ENCODE assay signal across 18 mouse cellular contexts in genomic region chr9:22461946-22462345, GRCm38 (mm10). TPM values are rescaled to one million over a fixed set of nuclear protein-coding genes. Genes with fewer than 3 reads are reported as not detected.
DNase-seq lines count a peak whose midpoint lies in the region; ATAC-seq and TF ChIP-seq lines count a peak whose summit lies in the region.
"Had no signal": no experiment of that assay in that cellular context is flagged by ENCODE, and none has a peak within 500 bp of the region (broad histone marks: within the 10 kb centered on the region; RNA-seq: fewer than 3 reads in every experiment).

No protein-coding gene starts in this region.

- no peaks in the 10 kb centered on the region for H3K4me1 ChIP-seq in heart, embryonic 10.5 days
- 0 out of 2 replicates have a peak, but pooled peaks cover 3% of the 10 kb centered on the region for H3K4me1 ChIP-seq in midbrain, postnatal 0 days (ENCODE audit: insufficient read depth, low read length)
- peaks cover 3% of the 10 kb centered on the region; the same call in 1 of the 2 replicates for H3K4me1 ChIP-seq in midbrain, embryonic 15.5 days
- H3K4me1 ChIP-seq: limb, embryonic 15.5 days had no signal

- H3K27ac ChIP-seq in heart, embryonic 10.5 days, result no peak overlapping the region
- no peak overlapping the region for H3K27ac ChIP-seq in midbrain, postnatal 0 days (ENCODE audit: low read depth, low read length)
- no peak overlapping the region for H3K27ac ChIP-seq in midbrain, embryonic 15.5 days
- H3K27ac ChIP-seq: heart, embryonic 15.5 days; limb, embryonic 15.5 days had no signal

- no peak overlapping the region for H3K4me3 ChIP-seq in heart, embryonic 10.5 days
- no peak overlapping the region for H3K4me3 ChIP-seq in midbrain, postnatal 0 days (ENCODE audit: low read depth, low read length)
- no peak overlapping the region for H3K4me3 ChIP-seq in midbrain, embryonic 15.5 days
- H3K4me3 ChIP-seq: heart, embryonic 15.5 days; limb, embryonic 15.5 days had no signal

- H3K9me3 ChIP-seq in heart, embryonic 10.5 days, result no peaks in the 10 kb centered on the region
- no peaks in the 10 kb centered on the region for H3K9me3 ChIP-seq in midbrain, postnatal 0 days (ENCODE audit: low read length)
- no peaks in the 10 kb centered on the region for H3K9me3 ChIP-seq in midbrain, embryonic 15.5 days
- H3K9me3 ChIP-seq: heart, embryonic 15.5 days; limb, embryonic 15.5 days had no signal

- 0 out of 2 replicates have a peak, but pooled peaks have one; percentile 22 for ATAC-seq in midbrain, postnatal 0 days (ENCODE audit: low FRiP score)
- ATAC-seq in midbrain, embryonic 15.5 days (replicated peaks), result no peak

- DNase-seq in heart, adult 8-10 months (ENCODE audit: low spot score), result peak; percentile 48
- DNase-seq in heart, embryonic 10.5 days (ENCODE audit: low spot score), result no peak
- DNase-seq in midbrain, postnatal 0 days (ENCODE audit: low spot score), result peak; percentile 72
- DNase-seq in cerebellum, postnatal 25 days, result peak; percentile 94 to 95
- peak; percentile 36 to 53 for DNase-seq in layer of hippocampus, postnatal 36 days
- no peak for DNase-seq in embryo, embryonic 10 days (ENCODE audit: low spot score)
- no peak for DNase-seq in urinary bladder, postnatal 4 days (ENCODE audit: low spot score in 2 of 2)
- DNase-seq: right cerebral cortex, postnatal 25 days; thymus, adult 2 months had no signal

- no peaks in the 10 kb centered on the region for H3K27me3 ChIP-seq in heart, embryonic 10.5 days (ENCODE audit: insufficient read depth, poor library complexity, severe bottlenecking)
- H3K27me3 ChIP-seq in midbrain, postnatal 0 days (ENCODE audit: insufficient read depth, low read length), result no peaks in the 10 kb centered on the region
- H3K27me3 ChIP-seq in midbrain, embryonic 15.5 days (replicated peaks), result no peaks in the 10 kb centered on the region
- H3K27me3 ChIP-seq: CH12.LX; heart, embryonic 15.5 days; limb, embryonic 15.5 days had no signal

- no peak overlapping the region for H3K4me2 ChIP-seq in midbrain, postnatal 0 days (ENCODE audit: low read depth, low read length, poor library complexity, severe bottlenecking)
- H3K4me2 ChIP-seq in midbrain, embryonic 15.5 days, result no peak overlapping the region
- H3K4me2 ChIP-seq: heart, embryonic 15.5 days; limb, embryonic 15.5 days had no signal

- H3K9ac ChIP-seq in midbrain, postnatal 0 days (replicated peaks; ENCODE audit: low read length, poor library complexity, severe bottlenecking), result no peak overlapping the region
- H3K9ac ChIP-seq in midbrain, embryonic 15.5 days, result no peak overlapping the region
- H3K9ac ChIP-seq: heart, embryonic 15.5 days; limb, embryonic 15.5 days had no signal

- 92% methylated on average over 3 of the region's 3 CpGs for WGBS in heart, embryonic 10.5 days
- WGBS in midbrain, postnatal 0 days, result 87% methylated on average over 3 of the region's 3 CpGs
- 88% methylated on average over 3 of the region's 3 CpGs for WGBS in midbrain, embryonic 15.5 days

- TF ChIP-seq CTCF in midbrain, postnatal 0 days (IDR thresholded peaks at IDR 0.05), result no peak

- H3K36me3 ChIP-seq in heart, embryonic 10.5 days, result peaks cover 42% of the 10 kb centered on the region
- H3K36me3 ChIP-seq in midbrain, postnatal 0 days (ENCODE audit: insufficient read depth, low read length), result peaks cover 5% of the 10 kb centered on the region
- no peaks in the 10 kb centered on the region; the same call in 1 of the 2 replicates for H3K36me3 ChIP-seq in midbrain, embryonic 15.5 days (replicated peaks)

RNA-seq across cellular contexts. Expression of gene Rp9, which starts 7.6 kb away (rescaled TPM):
- 10 to 100 TPM; 41.3 to 47.6 (median 45.0) TPM for total RNA-seq in heart, adult 8-10 months (2022)
- 37.8 and 52.6 TPM in 2 replicates for polyA plus RNA-seq in heart, embryonic 10.5 days (2016; fragmentation: Nextera tagmentation; extraction: Ambion mirVana)
- total RNA-seq in midbrain, postnatal 0 days (2014; rRNA removed), result 59.4 and 60.4 TPM in 2 replicates
- 75.8 and 81.7 TPM in 2 replicates for polyA plus RNA-seq in midbrain, postnatal 0 days (2015; fragmentation: Nextera tagmentation; extraction: Ambion mirVana)
- 70.9 TPM in 2 replicates for polyA plus RNA-seq in midbrain, embryonic 15.5 days (2015; fragmentation: Nextera tagmentation; extraction: Ambion mirVana)
- 10 to 100 TPM; 29.9 to 33.1 TPM for total RNA-seq in layer of hippocampus, postnatal 36 days (2021)

RNA-seq across cellular contexts. Expression of gene Gm17545, which starts 7.9 kb away (rescaled TPM):
- total RNA-seq in heart, adult 8-10 months (2022), result not detected
- not detected in 2 replicates for polyA plus RNA-seq in heart, embryonic 10.5 days (2016; fragmentation: Nextera tagmentation; extraction: Ambion mirVana)
- total RNA-seq in midbrain, postnatal 0 days (2014; rRNA removed), result not detected in 2 replicates
- polyA plus RNA-seq in midbrain, postnatal 0 days (2015; fragmentation: Nextera tagmentation; extraction: Ambion mirVana), result not detected in 2 replicates
- not detected in 2 replicates for polyA plus RNA-seq in midbrain, embryonic 15.5 days (2015; fragmentation: Nextera tagmentation; extraction: Ambion mirVana)
- not detected for total RNA-seq in layer of hippocampus, postnatal 36 days (2021)
- total RNA-seq: CH12.LX; megakaryocyte, adult 5-6 weeks had no signal
- polyA plus RNA-seq: cortical plate, adult 2 months; forebrain, embryonic 11.5 days; heart, embryonic 15.5 days; kidney, embryonic 14.5 days; limb, embryonic 15.5 days; neural tube, embryonic 14.5 days; thymus, adult 2 months had no signal

RNA-seq across cellular contexts. Expression of gene Bbs9, which starts 13.6 kb away (rescaled TPM):
- 10 to 100 TPM; 13.9 to 15.2 (median 14.9) TPM for total RNA-seq in heart, adult 8-10 months (2022)
- 6.7 and 7.2 TPM in 2 replicates for polyA plus RNA-seq in heart, embryonic 10.5 days (2016; fragmentation: Nextera tagmentation; extraction: Ambion mirVana)
- 38.2 and 40.0 TPM in 2 replicates for total RNA-seq in midbrain, postnatal 0 days (2014; rRNA removed)
- 19.7 and 22.6 TPM in 2 replicates for polyA plus RNA-seq in midbrain, postnatal 0 days (2015; fragmentation: Nextera tagmentation; extraction: Ambion mirVana)
- 24.9 and 25.0 TPM in 2 replicates for polyA plus RNA-seq in midbrain, embryonic 15.5 days (2015; fragmentation: Nextera tagmentation; extraction: Ambion mirVana)
- total RNA-seq in layer of hippocampus, postnatal 36 days (2021), result 10 to 100 TPM; 22.8 to 24.5 TPM

RNA-seq across cellular contexts. Expression of gene 9530077C05Rik, which starts 50.6 kb away (rescaled TPM):
- under 1 TPM; 0.47 to 0.90 (median 0.57) TPM for total RNA-seq in heart, adult 8-10 months (2022)
- polyA plus RNA-seq in heart, embryonic 10.5 days (2016; fragmentation: Nextera tagmentation; extraction: Ambion mirVana), result 3.3 and 4.6 TPM in 2 replicates
- 18.7 and 21.5 TPM in 2 replicates for total RNA-seq in midbrain, postnatal 0 days (2014; rRNA removed)
- 19.3 and 20.2 TPM in 2 replicates for polyA plus RNA-seq in midbrain, postnatal 0 days (2015; fragmentation: Nextera tagmentation; extraction: Ambion mirVana)
- polyA plus RNA-seq in midbrain, embryonic 15.5 days (2015; fragmentation: Nextera tagmentation; extraction: Ambion mirVana), result 15.9 and 16.6 TPM in 2 replicates
- total RNA-seq in layer of hippocampus, postnatal 36 days (2021), result 1 to 10 TPM; 7.1 to 7.8 TPM

Comparison
In these comparisons a context has a peak if more than half of its experiments do, and no peak if none do; other contexts are left out.
1. DNase-seq: peak in heart, adult 8-10 months (single experiment), midbrain, postnatal 0 days (single experiment), cerebellum, postnatal 25 days (2 of 2) and layer of hippocampus, postnatal 36 days (2 of 2); none in heart, embryonic 10.5 days (single experiment), embryo, embryonic 10 days (single experiment) and urinary bladder, postnatal 4 days (0 of 2).